Mouse (Mus musculus) ES-CJ7 (cell line): ENCODE data around the gene Arhgap27.

Experiments used
- DNase-seq: peaks from one replicate; pipeline ENCODE4 v3.0.0; 2011; ENCODE audit warnings: low read depth, low spot score

Gene Arhgap27

DNA sequence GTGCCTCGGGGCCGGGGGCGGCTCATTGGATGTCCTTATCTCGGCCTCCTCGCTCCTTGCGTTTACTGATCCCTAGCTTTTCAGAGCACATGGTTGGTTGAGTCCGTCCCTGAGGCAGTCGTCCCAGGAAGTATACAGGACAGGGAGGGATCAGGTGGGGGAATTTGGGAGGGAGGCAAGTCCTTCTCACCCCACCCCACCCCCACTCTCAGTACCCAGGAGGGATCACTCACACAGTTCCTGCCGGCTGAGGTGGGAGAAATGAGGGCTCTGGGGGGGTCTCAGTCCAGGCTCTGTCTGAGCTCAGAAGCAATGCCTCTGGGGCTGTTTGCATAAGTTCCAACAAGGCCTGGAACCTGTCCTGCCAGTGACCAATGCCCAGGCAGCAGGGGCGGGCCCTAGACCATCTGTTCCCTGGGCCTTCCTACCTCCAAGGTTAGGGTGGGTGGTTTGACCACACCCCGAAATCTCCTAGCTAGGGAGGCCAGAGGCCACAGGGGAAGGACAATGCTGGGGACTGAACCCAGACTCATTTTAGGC, 7.4 kb downstream of the Arhgap27 start:
- no peak for DNase-seq

DNA sequence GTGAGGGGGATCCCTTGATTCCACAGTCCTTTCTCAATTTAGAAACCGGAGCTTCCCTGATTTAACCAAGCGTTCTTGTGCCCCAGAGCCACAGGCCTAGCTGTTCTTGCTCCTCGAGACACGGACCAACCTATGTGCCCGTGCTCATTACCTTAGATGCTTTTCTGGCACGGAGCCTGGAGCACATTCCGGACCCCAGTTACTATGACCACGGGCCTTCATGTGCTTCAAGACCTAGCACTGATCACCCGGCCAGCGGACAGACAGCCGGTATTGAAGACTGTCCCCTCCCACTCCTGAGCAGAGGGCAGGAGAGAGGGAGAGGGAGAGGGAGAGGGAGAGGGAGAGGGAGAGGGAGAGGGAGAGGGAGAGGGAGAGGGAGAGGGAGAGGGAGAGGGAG, 8.2 kb downstream of the Arhgap27 start:
- no peak for DNase-seq

DNA sequence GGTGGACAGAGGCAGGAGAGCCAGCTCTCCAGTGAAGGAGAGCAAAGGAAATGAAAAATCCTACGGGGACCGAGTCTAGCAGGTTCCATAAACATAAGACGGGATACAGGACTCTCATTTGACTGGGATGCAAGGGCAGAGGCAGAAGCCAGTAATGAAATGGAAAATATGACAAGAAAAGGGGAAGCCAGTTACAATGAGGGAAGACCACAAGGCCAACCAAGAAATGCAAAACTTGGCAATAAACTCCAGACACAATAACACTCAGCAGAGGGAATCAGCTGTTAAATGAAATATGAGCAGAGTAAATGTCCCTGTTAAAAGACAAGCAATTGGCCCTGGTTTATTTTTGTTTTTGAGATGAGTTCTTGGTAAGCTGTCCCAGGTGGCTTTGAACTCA, 9.5 kb downstream of the Arhgap27 start:
- no peak for DNase-seq

DNA sequence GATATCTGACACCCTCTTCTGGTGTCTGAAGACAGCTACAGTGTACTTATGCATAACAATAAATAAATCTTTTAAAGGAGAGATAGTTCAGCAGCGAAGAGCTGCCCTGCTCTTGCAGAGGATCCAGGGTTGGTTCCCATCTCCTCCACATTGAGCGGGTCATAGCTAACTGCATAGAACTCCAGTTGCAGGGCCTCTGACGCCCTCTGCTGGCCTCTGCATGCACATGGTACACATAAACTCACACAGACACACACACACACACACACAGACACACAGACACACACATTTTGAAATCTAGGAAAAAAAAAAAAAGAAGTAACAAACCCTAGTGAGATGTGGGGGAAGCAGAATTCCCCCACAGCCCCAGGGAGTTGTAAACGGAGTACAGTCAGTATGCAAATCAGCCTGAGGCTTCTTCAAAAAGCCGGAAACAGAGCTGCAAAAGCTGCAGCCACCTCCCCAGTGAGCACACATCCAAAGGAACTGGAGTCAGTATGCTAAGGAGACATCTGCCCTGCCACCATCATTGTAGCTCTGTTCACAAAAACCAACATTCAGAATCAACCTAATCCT, 11.2 kb downstream of the Arhgap27 start:
- DNase-seq, result no peak

DNA sequence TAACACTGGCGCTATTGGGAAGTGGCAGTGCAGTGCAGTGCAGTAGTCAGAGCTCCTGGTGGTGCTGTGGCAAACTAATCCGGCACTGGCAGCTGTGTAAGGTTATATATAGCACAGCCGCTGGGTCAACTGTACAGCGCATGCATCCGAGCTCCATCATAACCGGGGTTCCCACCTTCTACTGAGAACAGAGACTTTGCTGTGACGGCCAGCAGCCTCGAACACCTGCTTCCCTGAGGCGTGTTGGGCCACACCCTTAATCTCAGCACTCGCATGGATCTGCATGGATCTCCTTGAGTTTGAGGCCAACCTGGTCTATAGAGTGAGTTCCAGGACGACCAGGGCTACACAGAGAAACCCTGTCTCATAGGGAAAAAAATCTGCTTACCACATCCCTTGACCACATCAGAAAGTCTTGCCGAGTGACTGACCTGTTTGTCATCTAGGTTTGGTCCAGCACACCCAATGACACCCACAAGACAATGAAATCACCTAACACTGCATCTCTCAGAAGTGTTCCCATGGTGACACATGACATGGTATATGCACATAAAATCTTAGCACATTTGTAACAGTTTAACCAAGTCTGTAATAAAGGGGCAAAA, 12.7 kb downstream of the Arhgap27 start:
- DNase-seq, result no peak

DNA sequence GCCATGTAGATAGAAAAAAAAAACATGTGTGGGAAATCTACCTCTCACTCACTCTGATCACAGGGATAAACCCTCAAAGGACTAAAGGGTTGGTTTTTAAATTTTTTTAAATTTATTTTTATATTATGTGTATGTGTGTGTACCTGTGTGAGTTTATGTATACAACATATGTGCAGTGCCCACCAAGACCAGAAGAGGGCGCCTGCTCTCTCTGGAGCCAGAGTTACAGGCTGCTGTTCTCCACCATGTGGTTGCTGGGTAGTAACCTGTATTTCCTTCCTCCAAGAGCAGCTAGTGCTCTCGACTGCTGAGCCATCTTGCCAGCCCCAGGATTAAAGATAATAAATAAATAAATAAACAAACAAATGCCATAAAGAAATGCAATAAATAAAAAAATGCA, 13.8 kb downstream of the Arhgap27 start:
- DNase-seq, result peak; percentile 55

DNA sequence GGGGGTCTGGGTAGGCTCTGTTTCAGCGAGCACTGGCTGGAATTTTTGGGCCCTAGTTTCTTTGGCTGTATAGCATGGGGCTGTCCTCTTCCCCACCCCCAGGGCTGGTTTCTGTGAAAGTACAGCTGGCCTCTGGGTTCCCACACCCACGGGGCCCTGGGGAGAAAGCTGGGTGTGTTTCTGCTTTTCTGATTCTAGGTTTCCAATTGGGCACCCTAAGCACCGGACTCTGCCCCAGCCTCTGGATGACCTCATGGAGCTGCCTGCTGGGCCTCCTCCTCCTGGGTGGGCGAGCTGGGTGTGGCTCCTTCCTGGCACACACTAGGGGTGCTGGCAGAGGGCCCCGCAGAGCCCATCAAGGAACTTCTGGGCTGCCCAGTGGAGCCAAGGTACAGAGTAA, 16.8 kb downstream of the Arhgap27 start:
- DNase-seq, result no peak

DNA sequence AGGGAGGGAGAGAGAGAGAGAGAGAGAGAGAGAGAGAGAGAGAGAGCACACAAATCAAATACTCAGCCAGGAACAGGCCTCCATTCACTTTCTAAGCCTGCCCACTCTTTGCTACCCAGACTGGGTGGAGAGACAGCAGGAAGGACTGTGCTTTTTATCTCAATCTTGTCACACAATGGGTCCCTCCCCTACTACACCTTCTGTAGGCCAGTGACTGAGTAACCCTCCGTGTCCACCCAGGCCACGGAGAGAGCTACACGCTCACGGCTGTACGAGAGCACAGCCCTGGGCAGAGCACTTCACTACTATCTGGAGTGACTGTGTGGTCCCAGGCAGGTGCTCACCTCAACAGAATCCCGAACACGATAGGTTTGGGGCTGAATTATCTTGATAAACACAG, 17.3 kb downstream of the Arhgap27 start:
- no peak for DNase-seq

DNA sequence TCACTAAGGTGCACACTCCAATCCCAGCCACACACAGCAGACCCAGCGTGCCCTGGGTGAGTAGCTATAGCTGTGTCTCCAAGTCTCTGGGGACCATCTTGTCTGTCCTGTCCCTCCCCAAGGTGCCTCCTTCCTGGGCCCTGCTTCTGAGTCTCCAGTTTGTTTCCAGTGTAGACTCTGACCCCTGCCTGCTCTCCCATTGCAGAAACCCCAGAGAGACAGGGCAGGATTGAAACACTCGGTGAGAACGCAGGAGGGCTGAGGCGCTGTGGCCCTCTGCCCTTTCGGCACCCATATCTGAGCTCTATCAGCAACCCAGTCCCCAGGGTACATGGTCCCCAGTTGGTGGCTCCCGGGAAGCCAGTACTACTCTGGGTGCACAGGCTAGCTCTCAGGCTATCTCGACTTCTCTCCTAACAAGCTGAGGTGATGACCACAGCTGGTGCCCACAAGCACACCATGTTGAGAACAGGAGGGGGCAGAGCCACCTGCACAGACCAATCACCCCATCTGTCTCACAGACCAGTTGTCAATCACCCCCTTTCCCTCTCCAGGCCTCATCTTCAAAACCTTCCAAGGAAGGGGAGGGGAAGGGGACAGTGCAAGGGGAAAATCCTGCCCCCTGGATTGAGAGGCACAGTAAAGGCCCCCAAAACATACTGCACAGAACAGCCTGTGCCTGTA, 17.9 kb downstream of the Arhgap27 start:
- no peak for DNase-seq

DNA sequence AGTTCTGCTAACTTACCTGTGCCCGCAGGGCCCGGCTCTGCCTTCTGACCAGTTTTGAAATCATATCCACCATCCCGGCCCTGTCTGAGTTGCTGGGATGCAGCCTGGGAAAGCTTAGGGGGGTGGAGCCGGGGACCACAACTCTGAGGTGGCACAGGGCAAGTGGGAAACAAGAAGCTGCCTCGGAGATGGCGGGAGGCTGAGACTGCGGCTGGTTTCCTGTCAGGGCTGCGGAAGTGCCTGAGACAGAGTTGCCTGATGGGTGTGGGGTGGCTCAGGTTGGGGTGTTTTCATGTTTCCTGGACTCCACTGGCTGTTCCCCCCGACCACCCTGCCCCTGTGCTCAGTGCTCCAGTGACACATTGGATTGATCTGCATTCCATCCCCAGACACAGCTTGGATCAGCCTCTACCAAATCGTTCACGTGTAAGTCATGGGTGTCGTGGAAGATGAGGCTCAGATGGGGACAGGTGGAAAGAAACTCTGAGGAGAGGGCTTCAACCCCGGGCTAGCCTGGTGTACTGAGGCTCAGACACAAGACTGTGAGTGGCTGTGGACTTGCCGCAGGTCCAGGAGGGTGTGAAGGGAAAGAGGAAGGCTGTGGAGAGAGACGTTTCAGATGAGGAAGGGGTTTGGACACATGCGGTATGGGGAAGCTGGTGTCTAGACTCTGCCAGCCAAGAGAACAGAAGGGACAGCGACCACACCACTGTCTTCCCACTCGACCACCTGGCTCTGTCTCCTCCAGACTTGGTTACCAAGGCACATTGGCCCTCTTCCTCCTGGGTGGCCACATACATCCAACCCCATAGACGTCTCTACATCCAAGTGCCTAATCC, 18.8 kb downstream of the Arhgap27 start:
- DNase-seq, result no peak

DNA sequence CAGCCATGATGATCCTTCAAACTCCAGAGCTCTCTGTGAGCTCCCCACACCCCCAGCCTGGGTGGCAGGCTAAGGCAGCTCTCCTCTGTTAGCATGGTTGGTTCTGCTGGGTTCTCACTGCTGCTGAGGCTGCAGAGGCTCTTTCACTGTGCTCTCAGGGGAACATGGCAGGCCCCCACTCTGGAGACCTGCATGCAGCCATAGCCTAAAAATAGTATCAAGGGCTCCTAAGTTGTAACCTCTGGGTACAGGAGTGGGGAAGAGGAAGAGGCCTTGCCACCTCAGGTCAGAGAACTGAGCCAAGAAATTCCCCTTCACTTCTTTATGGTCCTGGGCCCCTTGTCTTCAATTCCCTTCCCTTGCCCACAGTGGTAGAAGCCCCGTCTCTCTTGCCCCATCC, 19.6 kb downstream of the Arhgap27 start:
- no peak for DNase-seq

DNA sequence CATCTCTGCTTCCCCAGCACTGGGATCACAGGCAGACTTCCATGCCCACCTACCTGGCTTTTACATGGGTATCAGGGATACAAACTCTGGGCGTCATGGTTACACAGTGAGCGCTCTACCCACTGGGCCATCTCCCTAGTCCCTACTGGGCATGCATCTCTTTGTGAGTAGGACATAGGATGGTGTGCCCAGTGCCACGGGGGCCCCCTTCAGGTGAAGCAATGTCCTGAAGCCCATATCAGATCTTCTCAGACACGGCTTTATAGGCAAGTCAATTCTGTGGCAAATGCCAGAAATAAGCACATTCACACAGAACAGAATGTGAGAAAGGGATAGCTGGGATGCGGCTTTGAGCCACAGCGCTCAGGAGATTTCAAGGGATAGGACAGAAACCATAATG, 20.4 kb downstream of the Arhgap27 start:
- no peak for DNase-seq

DNA sequence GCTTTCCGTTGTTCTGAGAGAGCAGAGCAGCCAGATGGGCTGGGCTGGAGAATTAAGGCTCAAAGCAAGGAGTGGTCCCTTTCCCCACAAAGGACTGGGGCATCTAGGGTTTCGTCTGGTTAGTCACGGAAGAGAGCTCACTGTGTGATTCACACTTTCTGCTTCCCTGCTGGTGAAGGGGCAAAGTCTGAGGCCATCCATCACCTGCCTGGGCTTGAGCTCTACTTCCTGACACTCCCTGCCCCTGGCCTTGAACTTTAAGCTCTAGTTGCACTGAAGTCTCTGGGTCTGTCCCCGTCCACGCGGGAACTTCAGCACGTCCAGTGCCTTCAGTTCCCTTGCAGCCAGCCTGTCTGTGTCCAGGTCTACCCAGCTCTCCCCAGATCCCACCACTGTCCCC, 22.8 kb downstream of the Arhgap27 start:
- peak; percentile 84 for DNase-seq

DNA sequence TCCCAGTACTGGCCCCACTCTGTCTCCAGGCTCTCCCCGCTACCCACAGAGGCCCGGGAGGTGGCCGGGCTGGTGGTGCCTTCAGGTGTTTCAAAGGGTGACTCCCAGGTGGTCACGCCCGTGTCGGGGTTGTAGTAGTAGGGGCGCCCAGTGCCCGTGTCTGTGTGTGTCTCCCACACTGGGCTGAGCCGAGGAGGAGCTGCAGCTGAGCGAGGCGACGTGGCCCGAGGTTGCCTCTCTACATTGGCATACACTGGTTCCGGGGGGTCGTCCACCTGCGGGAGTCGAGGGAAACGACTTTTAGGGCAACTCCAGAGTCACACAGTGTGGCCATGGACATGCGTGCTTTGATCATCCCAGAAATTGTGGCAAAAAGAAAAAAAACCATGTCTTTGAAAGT, 23.4 kb downstream of the Arhgap27 start:
- DNase-seq, result no peak

DNA sequence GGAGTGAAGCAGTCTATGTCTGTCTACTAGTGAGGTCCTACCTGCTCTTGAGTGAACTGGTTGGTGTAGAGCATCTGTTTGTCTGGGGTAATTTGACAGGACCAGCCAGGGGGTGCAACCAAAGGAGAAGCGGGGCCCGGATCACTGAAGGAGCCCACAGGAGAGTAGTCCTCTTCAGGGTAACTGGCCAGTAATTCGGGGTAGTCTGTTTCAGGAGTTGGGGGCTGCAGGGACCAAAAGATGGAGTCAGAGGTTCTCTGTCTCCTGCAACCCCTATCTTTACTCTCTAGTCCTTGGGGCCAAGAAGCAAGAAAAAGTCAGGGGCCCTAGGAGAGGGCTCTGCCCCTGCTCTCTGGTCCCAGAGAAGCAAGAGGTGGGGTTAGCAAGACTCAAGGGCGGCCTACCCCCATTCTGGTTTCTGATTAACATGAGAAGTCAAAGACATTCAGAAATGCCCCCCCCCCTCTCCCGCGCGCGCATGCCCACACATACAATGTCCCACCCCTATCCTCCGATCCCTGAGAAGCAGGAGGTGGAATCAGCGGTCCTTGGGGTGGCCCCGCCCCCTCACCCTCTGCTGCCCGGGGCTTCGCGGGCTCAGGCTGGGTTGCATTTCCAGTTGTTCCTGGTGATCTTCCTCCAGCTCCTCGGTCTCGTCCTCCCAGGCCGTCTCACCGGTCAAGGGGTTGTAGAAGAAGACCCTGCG, 23.9 kb downstream of the Arhgap27 start:
- DNase-seq, result peak; percentile 72

DNA sequence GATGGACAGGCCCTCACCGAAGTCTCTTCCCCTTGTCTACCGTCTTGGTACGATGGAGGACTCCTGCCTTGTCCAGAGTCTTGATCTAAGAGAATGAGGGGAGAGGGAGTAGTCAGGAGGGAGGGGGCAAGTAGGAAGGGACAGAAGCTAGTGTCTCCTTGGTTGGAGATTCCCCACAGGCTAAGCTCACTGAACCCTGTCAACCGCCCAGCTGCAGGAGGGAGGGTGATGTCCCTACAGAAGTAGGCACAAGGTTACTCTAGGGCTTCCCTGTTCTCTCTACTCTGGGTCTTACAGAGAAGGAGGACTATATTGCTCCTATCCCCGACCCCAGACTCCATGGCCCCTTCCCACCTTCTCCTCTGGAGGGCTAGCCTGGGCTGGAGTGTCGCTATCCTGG, 24.8 kb downstream of the Arhgap27 start:
- no peak for DNase-seq

DNA sequence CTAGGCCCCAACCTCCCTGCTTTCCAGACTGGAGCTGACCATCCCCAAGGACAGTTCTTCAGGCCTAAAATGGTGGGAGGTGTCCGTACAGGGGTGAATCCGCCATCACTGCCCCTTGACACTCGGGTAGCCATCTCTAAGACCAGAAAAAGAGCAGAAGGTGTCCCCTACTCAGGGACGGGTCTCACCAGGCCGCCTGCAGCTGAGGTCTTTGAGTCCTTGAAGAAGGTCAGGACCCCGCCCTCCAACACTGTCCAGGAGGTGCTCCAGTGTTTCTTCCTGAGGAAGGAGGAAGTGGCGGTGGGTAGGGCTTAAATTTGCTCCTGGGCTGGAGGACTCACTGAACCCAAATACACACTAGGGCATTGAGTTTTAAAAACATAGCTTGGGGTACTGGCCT, 25.4 kb downstream of the Arhgap27 start:
- DNase-seq, result no peak

DNA sequence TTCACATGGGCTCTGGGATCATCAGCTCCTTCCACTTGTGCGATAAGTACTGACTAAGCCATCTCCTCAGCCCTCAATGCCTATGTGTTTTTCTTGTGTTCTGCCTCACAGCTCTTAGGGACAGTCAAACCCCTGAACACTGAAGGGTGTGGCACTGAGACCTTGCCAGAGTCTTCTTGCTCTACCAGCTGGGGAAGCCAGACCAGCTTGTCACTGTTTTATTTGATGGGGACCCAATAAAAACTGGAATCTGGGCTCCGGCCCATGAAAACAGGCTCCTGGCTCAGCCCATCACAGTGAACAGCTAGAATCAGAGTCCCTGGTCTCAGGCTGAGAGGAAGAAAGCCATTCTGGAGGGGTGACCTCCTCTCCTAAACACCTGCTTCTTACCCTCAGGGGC, 26.3 kb downstream of the Arhgap27 start:
- no peak for DNase-seq

DNA sequence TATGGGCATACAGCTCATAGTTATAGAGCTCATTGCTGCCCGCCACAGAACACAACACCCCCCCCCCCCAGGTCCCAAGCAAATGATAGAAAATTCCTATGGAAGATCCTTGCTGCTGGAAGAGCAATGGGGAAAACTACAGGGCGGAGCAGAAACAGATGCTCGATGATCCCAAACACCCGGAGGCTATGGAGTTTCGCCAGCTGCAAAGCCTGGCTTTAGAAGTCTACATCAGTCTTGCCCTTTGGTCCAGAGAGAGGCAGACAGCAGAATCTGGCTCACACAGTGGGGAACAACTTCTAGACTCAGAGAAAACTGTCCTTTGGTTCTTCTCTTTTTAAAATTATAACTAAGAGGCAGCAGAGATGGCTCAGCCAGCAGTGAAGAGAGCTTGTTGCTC, 27.9 kb downstream of the Arhgap27 start:
- DNase-seq, result no peak

DNA sequence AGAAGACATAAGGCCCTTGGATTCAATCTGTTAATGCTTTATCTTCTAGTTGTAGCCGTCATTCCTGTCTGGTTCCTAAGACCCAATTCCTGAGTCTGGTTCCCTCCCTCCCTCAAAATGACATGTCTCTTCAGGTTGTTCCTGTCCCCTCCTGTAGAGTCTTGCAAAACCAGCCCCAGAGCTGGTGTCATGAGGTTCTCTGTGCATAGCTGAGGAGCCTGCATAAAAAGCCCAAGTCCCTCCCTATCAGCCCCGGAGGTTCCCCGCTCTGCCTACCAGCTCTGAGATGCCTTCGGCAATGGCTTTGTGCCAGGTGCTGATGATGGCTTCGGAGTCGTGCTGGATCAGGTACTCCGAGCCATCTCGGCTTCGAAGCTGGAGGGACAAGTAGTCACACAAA, 28.6 kb downstream of the Arhgap27 start:
- DNase-seq, result no peak

DNA sequence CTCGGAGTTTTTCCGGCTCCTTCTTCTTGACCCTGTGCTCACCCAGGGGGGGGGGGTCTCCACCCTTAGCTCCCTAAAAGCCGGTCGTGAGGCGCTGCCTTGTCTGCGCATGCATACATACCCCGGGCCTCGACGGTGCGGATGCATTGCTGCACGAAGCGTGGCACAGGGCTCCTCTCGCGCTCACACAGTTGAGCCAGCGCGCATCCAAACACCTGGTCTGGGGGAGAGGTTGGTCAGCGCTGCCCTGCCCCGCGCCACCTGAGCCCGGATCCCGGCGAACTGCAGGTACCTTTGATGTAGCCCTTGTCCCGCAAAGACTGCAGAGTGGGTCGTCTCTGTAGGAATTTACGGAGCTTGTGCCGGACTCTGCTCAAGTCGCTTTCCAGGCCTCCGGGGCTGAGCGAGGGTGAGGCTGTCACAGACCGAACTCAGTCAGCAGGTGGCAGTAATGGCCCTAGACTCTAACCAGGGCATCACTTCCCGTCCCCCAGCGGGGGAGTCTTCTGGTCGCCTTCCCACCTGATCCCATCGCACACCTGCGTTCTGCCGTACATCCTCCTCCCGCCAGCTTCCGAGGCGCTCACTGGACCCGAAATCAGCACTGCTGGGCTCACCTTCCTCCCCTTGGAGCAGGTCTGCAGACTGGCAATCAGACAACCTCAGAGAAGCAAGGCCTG, 29.6 kb downstream of the Arhgap27 start:
- DNase-seq, result peak; percentile 86
